Mouse (Mus musculus) hindlimb bud, embryonic 11.5 days (tissue): Measurements from ENCODE around the gene Adh6b.

Source experiments
- DNase-seq: peaks from one replicate; pipeline ENCODE4 v3.0.0-alpha.2; 2012; ENCODE audit warnings: low read depth, low spot score; ENCODE audit errors: extremely low spot score

The Adh6b gene

GRCm38 (mm10) chr3:138341471-138341870 is at the start of gene Adh6b:
TSS of gene Adh6b (plus strand) at chr3:138341775.
- DNase-seq, result no peak

GRCm38 (mm10) chr3:138293298-138293895 is 48.2 kb upstream of the Adh6b start:
- no peak for DNase-seq

- DNase-seq, result no peak
Measured at GRCm38 (mm10) chr3:138300130-138300529, 41.4 kb upstream of the Adh6b start.

GRCm38 (mm10) chr3:138302676-138303075 is 38.9 kb upstream of the Adh6b start:
- DNase-seq, result no peak

- no peak for DNase-seq
Measured at GRCm38 (mm10) chr3:138303771-138304488, 37.6 kb upstream of the Adh6b start.

GRCm38 (mm10) chr3:138304489-138304871 is 37.1 kb upstream of the Adh6b start:
- DNase-seq, result no peak

- DNase-seq, result no peak
Measured at GRCm38 (mm10) chr3:138305486-138306289, 35.9 kb upstream of the Adh6b start.

- DNase-seq, result no peak
Measured at GRCm38 (mm10) chr3:138306290-138306683, 35.3 kb upstream of the Adh6b start.

- DNase-seq, result no peak
Measured at GRCm38 (mm10) chr3:138309910-138310309, 31.7 kb upstream of the Adh6b start.

GRCm38 (mm10) chr3:138311015-138311414 is 30.6 kb upstream of the Adh6b start:
- no peak for DNase-seq

- DNase-seq, result no peak
Measured at GRCm38 (mm10) chr3:138312965-138313364, 28.6 kb upstream of the Adh6b start, which contains the start of gene Adh6a. TSS of gene Adh6a (plus strand) at chr3:138313286.

GRCm38 (mm10) chr3:138316908-138317472 is 24.6 kb upstream of the Adh6b start:
- DNase-seq, result no peak

- no peak for DNase-seq
Measured at GRCm38 (mm10) chr3:138325001-138325400, 16.6 kb upstream of the Adh6b start.

GRCm38 (mm10) chr3:138325466-138325865 is 16.1 kb upstream of the Adh6b start:
- DNase-seq, result no peak

GRCm38 (mm10) chr3:138333910-138334309 is 7.7 kb upstream of the Adh6b start:
- DNase-seq, result no peak

- DNase-seq, result no peak
Measured at GRCm38 (mm10) chr3:138334320-138334719, 7.3 kb upstream of the Adh6b start.

- DNase-seq, result no peak
Measured at GRCm38 (mm10) chr3:138335566-138335965, 6.0 kb upstream of the Adh6b start.

GRCm38 (mm10) chr3:138336104-138336754 is 5.3 kb upstream of the Adh6b start:
- no peak for DNase-seq

- no peak for DNase-seq
Measured at GRCm38 (mm10) chr3:138347041-138347440, 5.5 kb downstream of the Adh6b start.

GRCm38 (mm10) chr3:138352012-138352809 is 10.6 kb downstream of the Adh6b start:
- DNase-seq, result no peak
